Mouse (Mus musculus): ENCODE results near the gene Hspa8.

DNA sequence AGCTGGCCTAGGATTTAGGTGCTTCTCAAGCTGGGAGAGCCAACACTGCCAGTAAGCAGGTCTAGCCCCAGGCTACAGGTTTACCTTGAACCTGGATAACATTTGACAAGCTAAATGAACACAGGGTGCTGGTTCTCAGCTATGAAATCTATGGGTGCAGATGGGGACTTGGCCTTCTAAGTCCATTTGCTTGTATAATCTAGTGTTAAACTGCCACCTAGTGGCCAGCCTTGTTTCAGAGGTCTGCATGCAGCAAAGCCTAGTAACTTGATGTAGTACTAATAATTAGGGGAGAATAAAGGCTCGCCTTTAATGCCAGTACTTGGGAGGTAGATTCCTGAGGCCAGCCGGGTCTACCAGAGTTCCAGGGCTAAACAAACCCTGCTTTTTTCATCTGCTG, 4.5 kb downstream of the Hspa8 start:
- TF ChIP-seq CTCF (IDR thresholded peaks at IDR 0.05; ENCODE audit: low read depth): peak; percentile 72
- no peak for TF ChIP-seq EP300 (IDR thresholded peaks at IDR 0.05; ENCODE audit: low read depth)
